Mouse (Mus musculus): ENCODE measurements around the gene Inpp5f. TPM values are rescaled to one million over a fixed set of nuclear protein-coding genes. Genes with fewer than 3 reads are reported as not detected.
"Not testable (repeated sequence)": the region's sequence is repeated elsewhere in the genome, so short reads cannot be mapped to it uniquely, and the experiment has no call there.

The Inpp5f gene
- total RNA-seq, 2 experiments from 2014 or later: 107 to 113 TPM

DNA sequence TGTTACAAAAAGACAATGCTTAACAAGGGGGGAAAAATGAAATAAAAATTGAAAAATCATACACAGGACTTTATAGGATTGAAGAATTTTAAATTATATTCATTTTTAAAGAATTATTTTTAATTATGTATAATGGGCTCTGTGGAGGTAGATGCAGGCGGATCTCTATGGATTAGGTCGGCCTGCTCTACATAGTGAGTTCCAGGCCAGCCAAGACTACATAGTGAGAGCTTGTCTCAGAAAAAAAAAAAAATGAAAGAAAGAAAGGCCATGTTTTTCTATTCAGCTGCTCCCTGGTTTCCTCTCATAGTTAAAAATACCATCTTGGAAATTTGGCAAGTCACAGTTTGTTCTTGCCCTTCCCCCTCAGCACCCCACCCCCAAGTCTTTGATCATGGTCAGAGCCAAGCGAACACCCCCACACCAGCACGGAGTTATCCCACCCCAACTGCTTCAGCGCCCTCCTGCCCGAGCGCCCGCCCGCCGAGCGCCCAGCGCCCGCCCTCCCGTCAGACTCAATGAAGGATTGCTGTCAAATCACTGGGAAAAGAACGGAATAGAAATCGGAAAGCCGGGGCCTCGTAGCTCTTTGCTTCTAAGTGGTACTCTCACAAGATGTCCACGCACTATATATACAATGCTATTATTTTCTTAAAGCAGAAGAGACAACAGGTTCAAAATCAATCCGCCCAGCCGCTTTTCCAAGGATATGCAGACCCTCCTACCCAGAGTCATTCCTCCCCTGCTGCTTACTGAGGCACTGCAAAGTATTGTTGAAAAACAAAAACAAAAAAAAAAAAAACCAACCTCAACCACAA, 18.8 kb upstream of the Inpp5f start:
- DNase-seq (ENCODE audit: low spot score in 2 of 2): peak; percentile 43 to 76

GRCm38 (mm10) chr7:128592936-128593241, 18.2 kb upstream of the Inpp5f start:
- DNase-seq (ENCODE audit: low spot score in 2 of 2): no peak

DNA sequence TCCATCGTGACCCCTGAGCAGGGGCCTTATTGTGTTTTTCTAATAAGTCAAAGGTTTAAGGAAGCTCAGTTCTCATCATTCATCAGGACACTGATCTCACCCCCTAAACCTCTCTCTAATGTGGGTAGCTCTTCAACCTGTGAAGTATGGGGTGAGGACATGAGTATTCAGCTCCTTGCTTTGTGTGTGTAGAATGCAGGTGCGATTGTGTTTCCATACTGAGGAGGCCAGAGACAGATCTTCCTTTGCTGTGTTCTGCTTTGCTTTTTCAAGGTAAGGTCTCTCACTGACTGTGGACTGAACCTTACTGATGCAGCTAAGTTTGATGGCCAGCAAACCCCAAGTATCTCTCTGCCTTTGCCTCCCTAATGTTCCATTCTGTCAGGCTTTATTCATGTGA, 14.9 kb upstream of the Inpp5f start:
- DNase-seq (ENCODE audit: low spot score in 2 of 2): no peak

- no peak for DNase-seq (ENCODE audit: low spot score in 2 of 2)
Measured at GRCm38 (mm10) chr7:128599072-128599471, 12.1 kb upstream of the Inpp5f start.

- DNase-seq (ENCODE audit: low spot score in 2 of 2): no peak
Measured at GRCm38 (mm10) chr7:128601826-128602225, 9.3 kb upstream of the Inpp5f start.

DNA sequence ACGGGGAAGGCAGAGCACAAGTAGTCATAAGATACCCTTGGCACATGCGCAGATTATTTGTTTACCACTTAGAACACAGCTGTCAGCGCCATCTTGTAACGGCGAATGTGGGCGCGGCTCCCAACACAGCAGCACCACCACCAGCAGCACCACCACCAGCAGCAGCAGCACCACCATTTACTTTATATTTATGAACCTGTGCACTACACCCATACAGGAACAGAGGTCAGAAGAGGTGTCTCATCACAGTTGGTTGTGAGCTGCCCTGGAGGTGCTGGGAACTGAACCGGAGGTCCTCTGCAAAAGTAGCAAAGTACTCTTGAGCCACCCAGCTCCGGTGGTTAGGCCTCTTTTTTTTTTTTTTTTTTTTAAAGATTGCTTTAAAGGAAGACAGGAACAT, 1.2 kb upstream of the Inpp5f start:
- not testable (repeated sequence) for DNase-seq (ENCODE audit: low spot score in 2 of 2)

DNA sequence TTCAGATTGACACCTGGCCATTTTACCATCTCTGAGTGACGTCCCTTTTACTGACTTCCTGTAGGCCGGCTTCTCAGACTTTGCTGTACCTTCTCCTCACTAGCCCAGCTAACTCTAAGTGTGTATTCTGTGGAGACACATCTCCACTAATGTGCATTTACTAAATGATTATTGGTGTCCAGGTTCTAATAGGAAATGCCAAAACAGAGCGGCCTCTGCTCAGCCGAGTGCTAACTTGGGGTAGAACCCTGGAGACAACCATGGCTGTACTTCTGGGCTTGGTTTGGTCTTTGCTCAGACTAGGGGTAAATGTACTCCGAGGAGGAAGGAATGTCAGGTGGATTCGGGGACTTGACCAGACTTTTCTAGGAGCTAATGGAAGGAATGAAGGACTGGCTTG, 638 bp upstream of the Inpp5f start:
- no peak for DNase-seq (ENCODE audit: low spot score in 2 of 2)

GRCm38 (mm10) chr7:128611799-128612411, 777 bp downstream of the Inpp5f start:
- no peak for DNase-seq (ENCODE audit: low spot score in 2 of 2)

- no peak for DNase-seq (ENCODE audit: low spot score in 2 of 2)
Measured at GRCm38 (mm10) chr7:128612521-128613181, 1.5 kb downstream of the Inpp5f start.

DNA sequence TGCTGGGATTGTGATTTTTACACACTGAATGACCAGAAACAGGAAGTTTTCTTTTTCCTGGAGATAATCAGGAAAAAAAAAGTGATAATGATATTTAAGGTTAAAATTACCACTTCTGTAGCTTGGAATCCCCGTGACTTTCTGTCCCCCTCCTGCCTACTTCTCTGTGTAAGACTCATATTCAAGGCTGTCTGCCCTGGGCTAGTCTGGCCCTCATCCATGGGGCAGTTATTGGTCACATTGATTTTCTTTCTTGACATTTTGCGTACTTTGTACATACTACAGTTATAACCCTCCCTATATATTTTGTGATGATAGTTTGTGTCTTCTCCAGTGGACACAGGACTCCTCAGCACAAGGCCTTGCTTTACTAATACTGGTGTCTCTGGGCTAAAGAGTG, 2.5 kb downstream of the Inpp5f start:
- DNase-seq (ENCODE audit: low spot score in 2 of 2): no peak

DNA sequence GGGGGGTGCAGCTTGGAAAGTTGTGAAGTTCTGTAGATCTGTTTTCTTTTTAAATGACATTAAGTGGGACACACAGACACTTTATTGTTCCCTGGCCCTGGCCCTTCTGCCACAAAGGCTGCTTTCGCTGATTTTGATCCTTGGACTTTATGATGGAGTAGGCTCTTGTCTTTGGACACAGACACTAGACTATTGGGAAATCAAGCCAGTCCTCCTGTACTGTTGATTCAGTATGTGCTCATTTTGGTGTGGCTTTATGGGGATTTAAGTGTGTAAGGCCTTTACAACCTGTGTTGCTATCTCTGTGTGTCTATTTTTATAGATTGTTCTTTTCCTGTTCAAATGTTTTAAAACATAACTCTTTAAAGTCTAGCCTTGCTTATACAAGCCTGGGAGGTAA, 6.5 kb downstream of the Inpp5f start:
- no peak for DNase-seq (ENCODE audit: low spot score in 2 of 2)

DNA sequence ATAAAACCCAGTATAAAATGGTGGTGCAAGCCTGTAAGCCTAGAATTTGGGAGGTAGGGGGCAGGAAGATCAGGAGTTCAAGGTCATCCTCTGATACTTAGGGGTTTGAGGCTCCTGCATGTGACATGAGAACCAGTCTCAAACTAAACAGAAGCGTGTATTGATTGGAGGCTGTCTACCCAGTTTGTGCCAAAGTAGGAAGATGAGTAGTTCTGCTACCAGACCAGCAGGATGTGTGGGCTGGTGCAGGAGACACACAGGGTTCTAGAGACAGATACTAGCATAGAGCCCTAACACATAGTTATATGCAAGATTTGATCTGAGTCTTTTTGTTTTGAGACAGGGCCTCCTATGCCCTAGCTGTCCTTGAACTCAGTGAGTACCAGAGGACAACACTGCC, 9.1 kb downstream of the Inpp5f start:
- peak in 1 of 2 experiments; percentile 41 for DNase-seq (ENCODE audit: low spot score in 2 of 2)

GRCm38 (mm10) chr7:128622266-128622961, 11.3 kb downstream of the Inpp5f start:
- DNase-seq (ENCODE audit: low spot score in 2 of 2): peak; percentile 43 to 81

DNA sequence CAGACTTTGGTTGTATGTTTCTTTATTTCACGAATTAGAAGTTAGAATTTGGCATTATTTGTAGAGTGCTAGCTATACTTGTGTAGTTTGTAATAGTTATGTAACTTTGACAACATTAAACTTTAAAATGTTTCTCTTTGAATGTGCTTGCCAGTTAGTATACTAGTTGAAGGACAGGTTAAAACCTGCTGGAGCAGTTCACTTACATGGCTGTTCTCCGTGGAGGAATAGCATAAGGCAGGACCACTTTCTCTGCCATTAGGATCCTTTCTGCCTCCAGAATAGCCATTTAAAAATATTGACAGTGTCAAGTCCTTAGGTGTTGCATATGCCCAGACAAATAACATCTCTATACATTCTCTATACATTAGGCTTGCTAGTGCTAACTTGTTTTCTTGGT, 11.9 kb downstream of the Inpp5f start:
- no peak for DNase-seq (ENCODE audit: low spot score in 2 of 2)

DNA sequence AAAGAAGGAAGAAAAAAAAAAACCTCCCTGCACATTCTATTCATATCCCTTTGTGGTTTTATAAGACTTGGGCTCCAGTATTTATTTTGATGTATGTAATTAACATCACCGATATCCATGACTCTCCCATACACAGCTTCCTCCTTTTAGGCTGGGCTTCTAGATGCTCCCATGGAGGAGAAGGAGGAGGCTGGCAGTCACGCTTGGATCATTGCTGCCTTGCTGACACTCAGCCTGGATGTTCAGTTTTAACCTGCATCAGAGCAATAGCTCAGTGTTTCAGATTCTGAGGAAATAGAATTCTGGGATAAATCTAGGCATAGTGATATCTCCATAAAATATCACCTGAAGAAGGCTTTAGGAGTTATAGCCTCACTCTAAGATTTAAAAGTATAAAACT, 14.3 kb downstream of the Inpp5f start:
- DNase-seq (ENCODE audit: low spot score in 2 of 2): no peak

GRCm38 (mm10) chr7:128626601-128627000, 15.5 kb downstream of the Inpp5f start:
- no peak for DNase-seq (ENCODE audit: low spot score in 2 of 2)

GRCm38 (mm10) chr7:128627251-128627650, 16.1 kb downstream of the Inpp5f start:
- DNase-seq (ENCODE audit: low spot score in 2 of 2): no peak

GRCm38 (mm10) chr7:128627723-128628122, 16.6 kb downstream of the Inpp5f start:
- no peak for DNase-seq (ENCODE audit: low spot score in 2 of 2)

DNA sequence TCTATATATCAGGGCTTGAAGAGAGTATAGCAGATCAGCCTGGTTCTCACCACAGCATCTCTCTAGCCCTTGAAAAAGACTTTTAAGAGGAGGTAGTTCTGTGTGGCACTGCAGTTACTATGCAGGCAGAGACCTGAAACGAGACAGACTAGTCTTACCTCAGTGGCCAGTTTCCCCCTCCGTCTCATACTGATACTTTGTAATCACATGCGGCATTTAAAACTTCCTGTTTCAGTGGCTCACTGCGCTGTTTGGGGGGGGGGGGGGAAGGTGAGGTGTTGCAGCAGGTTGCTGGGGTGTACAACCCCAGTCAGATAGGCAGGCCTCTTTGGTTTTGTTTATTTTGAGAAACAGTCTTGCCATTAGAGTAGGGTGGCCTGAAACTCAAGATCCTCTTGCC, 22.0 kb downstream of the Inpp5f start:
- no peak for DNase-seq (ENCODE audit: low spot score in 2 of 2)

DNA sequence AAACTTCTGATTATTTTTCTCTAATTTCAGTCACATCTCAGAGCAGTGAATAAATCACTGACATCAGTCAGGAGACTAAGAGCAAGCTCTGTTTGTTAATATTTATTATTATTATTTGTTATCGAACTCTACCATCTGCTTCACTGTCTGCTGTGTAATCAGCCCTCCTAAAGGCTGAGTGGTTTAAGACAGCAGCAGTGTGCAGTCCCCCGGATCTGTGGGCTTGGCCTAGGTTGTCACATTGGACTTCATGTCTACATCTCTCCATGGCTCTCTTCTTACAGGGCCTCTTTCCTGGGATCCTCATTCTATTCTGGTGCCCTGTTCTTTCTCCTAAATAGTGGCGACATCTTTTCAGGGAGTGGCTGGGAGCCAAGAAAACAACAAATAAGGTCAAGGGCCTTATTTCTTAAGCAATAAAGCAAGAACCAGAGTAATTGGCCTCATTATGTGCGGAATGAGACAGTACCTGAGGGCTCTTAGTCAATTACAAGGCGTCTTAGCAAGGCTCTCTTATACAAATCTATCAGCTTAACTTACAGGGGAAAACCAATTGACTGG, 28.9 kb downstream of the Inpp5f start:
- no peak for DNase-seq (ENCODE audit: low spot score in 2 of 2)

DNA sequence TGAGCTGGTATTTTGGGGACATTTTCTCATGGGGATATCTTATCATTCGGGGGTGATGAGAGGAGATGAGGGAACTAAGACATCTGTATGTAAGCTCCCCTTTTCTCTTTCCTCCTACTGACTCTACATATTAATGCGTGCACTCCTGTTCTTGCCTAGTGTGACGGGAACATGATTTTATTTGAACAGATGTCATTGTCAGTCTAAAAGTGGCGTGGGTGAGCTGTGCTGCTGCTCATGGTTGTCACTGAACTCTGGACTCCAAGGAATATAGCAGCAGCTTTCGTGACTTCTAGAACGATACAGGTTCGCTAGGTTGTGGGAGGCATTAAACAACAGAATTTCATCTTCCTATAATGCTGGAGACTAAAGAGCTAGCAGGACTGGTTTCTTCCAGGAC, 30.4 kb downstream of the Inpp5f start:
- DNase-seq (ENCODE audit: low spot score in 2 of 2): peak; percentile 22 to 71

DNA sequence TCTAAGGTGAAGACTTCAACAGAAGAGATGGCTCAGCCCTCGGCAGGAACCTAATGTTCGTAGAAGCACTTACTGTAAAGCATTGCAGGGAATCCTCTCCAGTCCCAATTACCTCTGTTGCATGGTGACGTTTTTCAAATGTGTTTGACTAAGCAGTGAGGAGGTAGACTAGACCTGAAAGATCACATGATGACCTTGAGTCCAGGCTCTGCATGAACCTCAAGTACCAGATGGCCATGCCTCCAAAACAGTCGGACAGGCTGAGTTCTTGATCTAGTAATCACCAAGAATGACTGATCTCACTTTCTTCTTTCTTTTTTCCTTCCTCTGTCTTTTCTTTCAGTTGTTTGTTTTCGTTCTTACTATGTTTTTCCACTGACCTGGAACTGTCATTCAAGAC, 31.3 kb downstream of the Inpp5f start:
- DNase-seq (ENCODE audit: low spot score in 2 of 2): no peak

All from layer of hippocampus, adult 18-20 months (tissue).